ENCODE assay signal across 9 mouse cellular contexts in genomic region chr6:126165591-126166155, GRCm38 (mm10). TPM values are rescaled to one million over a fixed set of nuclear protein-coding genes. Genes with fewer than 3 reads are reported as not detected.
DNase-seq lines count a peak whose midpoint lies in the region; ATAC-seq and TF ChIP-seq lines count a peak whose summit lies in the region.
"Had no signal": no experiment of that assay in that cellular context is flagged by ENCODE, and none has a peak within 500 bp of the region (broad histone marks: within the 10 kb centered on the region; RNA-seq: fewer than 3 reads in every experiment).

No protein-coding gene starts in this region.

- no peak overlapping the region for H3K27ac ChIP-seq in heart, embryonic 14.5 days (replicated peaks in 1 of 2; ENCODE audit: control insufficient read depth in 1 of 2, insufficient read depth in 1 of 2, low read depth in 2 of 2, low read length in 2 of 2)
- no peak overlapping the region for H3K27ac ChIP-seq in heart, embryonic 15.5 days
- no peak overlapping the region for H3K27ac ChIP-seq in limb, embryonic 14.5 days (replicated peaks; ENCODE audit: low read depth, low read length)

- no peaks in the 10 kb centered on the region for H3K9me3 ChIP-seq in heart, embryonic 14.5 days (ENCODE audit: control insufficient read depth, low read length)
- no peaks in the 10 kb centered on the region for H3K9me3 ChIP-seq in heart, embryonic 15.5 days (replicated peaks)
- H3K9me3 ChIP-seq in limb, embryonic 14.5 days (ENCODE audit: control insufficient read depth, low read length) = no peaks in the 10 kb centered on the region

- peak overlapping the region; percentile 62; the same call in 1 of the 2 replicates for H3K9ac ChIP-seq in heart, embryonic 14.5 days (ENCODE audit: low read length)
- peak overlapping the region; percentile 14; the same call in 1 of the 2 replicates for H3K9ac ChIP-seq in heart, embryonic 15.5 days
- H3K9ac ChIP-seq in limb, embryonic 14.5 days (ENCODE audit: low read depth, low read length, severe bottlenecking) = peak overlapping the region; percentile 32

- peak overlapping the region; percentile 81 for H3K4me2 ChIP-seq in heart, embryonic 14.5 days (ENCODE audit: low read length)
- H3K4me2 ChIP-seq in heart, embryonic 15.5 days = peak overlapping the region; percentile 88
- H3K4me2 ChIP-seq in limb, embryonic 14.5 days (replicated peaks; ENCODE audit: low read depth, low read length, severe bottlenecking) = peak overlapping the region; percentile 85

- no peaks in the 10 kb centered on the region for H3K36me3 ChIP-seq in heart, embryonic 14.5 days (ENCODE audit: control insufficient read depth, insufficient read depth, low read length)
- no peaks in the 10 kb centered on the region for H3K36me3 ChIP-seq in heart, embryonic 15.5 days
- no peaks in the 10 kb centered on the region for H3K36me3 ChIP-seq in limb, embryonic 14.5 days (ENCODE audit: control insufficient read depth, insufficient read depth, low read length)

- H3K27me3 ChIP-seq in heart, embryonic 14.5 days (ENCODE audit: control insufficient read depth, insufficient read depth, low read length) = peaks cover 6% of the 10 kb centered on the region; the same call in 1 of the 2 replicates
- H3K27me3 ChIP-seq in heart, embryonic 15.5 days = peaks cover 30% of the 10 kb centered on the region
- no peaks in the 10 kb centered on the region for H3K27me3 ChIP-seq in limb, embryonic 14.5 days (ENCODE audit: control insufficient read depth, insufficient read depth, low read length)

- ATAC-seq in heart, embryonic 14.5 days (ENCODE audit: insufficient number of reproducible peaks, insufficient read depth, low FRiP score, low read depth) = no peak
- ATAC-seq in heart, embryonic 15.5 days (replicated peaks; ENCODE audit: insufficient number of reproducible peaks, insufficient read depth, low FRiP score, low read depth) = no peak
- ATAC-seq in limb, embryonic 14.5 days (ENCODE audit: low FRiP score, low read depth) = no peak
- ATAC-seq in megakaryocyte progenitor cell, adult 5-6 weeks (replicated peaks; ENCODE audit: poor library complexity) = no peak

- TF ChIP-seq POLR2A in limb, embryonic 14.5 days (IDR thresholded peaks at IDR 0.05; ENCODE audit: borderline replicate concordance, extremely low read depth, insufficient read depth, insufficient read length) = no peak

- 26% methylated on average over 17 of the region's 17 CpGs for WGBS in heart, embryonic 14.5 days
- WGBS in heart, embryonic 15.5 days = 21% methylated on average over 17 of the region's 17 CpGs
- WGBS in limb, embryonic 14.5 days = 4% methylated on average over 17 of the region's 17 CpGs

- peak overlapping the region; percentile 15 to 56 for H3K4me3 ChIP-seq in heart, embryonic 14.5 days (ENCODE audit: control insufficient read depth in 1 of 2, insufficient read depth in 1 of 2, low read depth in 1 of 2, low read length in 2 of 2)
- peak overlapping the region; percentile 40 for H3K4me3 ChIP-seq in heart, embryonic 15.5 days
- peak overlapping the region; percentile 64 for H3K4me3 ChIP-seq in limb, embryonic 14.5 days (replicated peaks; ENCODE audit: low read length)

- no peak for DNase-seq in heart, adult 8-10 months (ENCODE audit: low spot score)
- DNase-seq in embryo, embryonic 11 days = peak; percentile 34
- DNase-seq in limb, embryonic 14.5 days (ENCODE audit: low spot score) = no peak
- DNase-seq in cerebellum, postnatal 4 days (ENCODE audit: low spot score in 2 of 2) = no peak
- no peak for DNase-seq in adrenal gland, adult 2 months

- H3K4me1 ChIP-seq in heart, embryonic 14.5 days (ENCODE audit: control insufficient read depth in 2 of 2, insufficient read depth in 2 of 2, low read length in 2 of 2) = peaks cover 22 to 38% of the 10 kb centered on the region in 2 experiments; a peak in 3 of 4 replicates
- peaks cover 56% of the 10 kb centered on the region for H3K4me1 ChIP-seq in heart, embryonic 15.5 days (replicated peaks)
- peaks cover 39% of the 10 kb centered on the region for H3K4me1 ChIP-seq in limb, embryonic 14.5 days (ENCODE audit: control insufficient read depth, insufficient read depth, low read length)

RNA-seq across cellular contexts. Expression of gene Ntf3, which starts 1.0 kb away (rescaled TPM):
- polyA plus RNA-seq in heart, embryonic 14.5 days (2014; fragmentation: Nextera tagmentation; extraction: Ambion mirVana) = 7.7 and 8.5 TPM in 2 replicates
- 1 to 10 TPM; 2.2 to 5.3 (median 3.9) TPM for total RNA-seq in heart, adult 8-10 months (2022)
- polyA plus RNA-seq in heart, embryonic 15.5 days (2015; fragmentation: Nextera tagmentation; extraction: Ambion mirVana) = 7.0 and 8.0 TPM in 2 replicates
- polyA plus RNA-seq in limb, embryonic 14.5 days (2012; rRNA removed) = 18.6 and 19.4 TPM in 2 replicates
- polyA plus RNA-seq in limb, embryonic 14.5 days (2014; fragmentation: Nextera tagmentation; extraction: Ambion mirVana) = 21.5 and 25.0 TPM in 2 replicates
- 1 to 10 TPM; 2.2 to 3.2 TPM for total RNA-seq in adrenal gland, adult 2 months (2021)
- 0.82 and 1.0 TPM in 2 replicates for polyA plus RNA-seq in adrenal gland, adult 2 months (2012; rRNA removed)
- not detected in 2 replicates for total RNA-seq in megakaryocyte progenitor cell, adult 5-6 weeks (2015)
- total RNA-seq in megakaryocyte progenitor cell, adult 5-6 weeks (2017) = not detected in 2 replicates
- total RNA-seq: neutrophil, adult 5-6 weeks had no signal
